ENCODE assay signal across 29 mouse cellular contexts in genomic region chr3:101322437-101322836, GRCm38 (mm10). TPM values are rescaled to one million over a fixed set of nuclear protein-coding genes. Genes with fewer than 3 reads are reported as not detected.
DNase-seq lines count a peak whose midpoint lies in the region; ATAC-seq and TF ChIP-seq lines count a peak whose summit lies in the region.
"Had no signal": no experiment of that assay in that cellular context is flagged by ENCODE, and none has a peak within 500 bp of the region (broad histone marks: within the 10 kb centered on the region; RNA-seq: fewer than 3 reads in every experiment).

No protein-coding gene starts in this region.

- WGBS in midbrain, postnatal 0 days, result 76% methylated on average over 10 of the region's 10 CpGs
- 87% methylated on average over 10 of the region's 10 CpGs for WGBS in midbrain, embryonic 13.5 days
- WGBS in embryonic facial prominence, embryonic 15.5 days, result 66% methylated on average over 10 of the region's 10 CpGs
- 68% methylated on average over 10 of the region's 10 CpGs for WGBS in stomach, postnatal 0 days

- no peaks in the 10 kb centered on the region for H3K9me3 ChIP-seq in midbrain, postnatal 0 days (ENCODE audit: low read length)
- H3K9me3 ChIP-seq in midbrain, embryonic 13.5 days, result 0 out of 2 replicates have a peak, but pooled peaks cover 4% of the 10 kb centered on the region
- no peaks in the 10 kb centered on the region for H3K9me3 ChIP-seq in embryonic facial prominence, embryonic 15.5 days (replicated peaks)
- H3K9me3 ChIP-seq in stomach, postnatal 0 days (ENCODE audit: control insufficient read depth, low read length), result no peaks in the 10 kb centered on the region
- H3K9me3 ChIP-seq: forebrain, embryonic 13.5 days; heart, embryonic 15.5 days; liver, embryonic 15.5 days; midbrain, embryonic 15.5 days; neural tube, embryonic 13.5 days had no signal

- peak; percentile 53 to 54 for DNase-seq in cerebellum, postnatal 25 days
- DNase-seq in cerebellum, adult 11-12 months, result no peak
- DNase-seq in midbrain, postnatal 0 days (ENCODE audit: low spot score), result no peak
- DNase-seq in stomach, postnatal 0 days (ENCODE audit: low spot score), result no peak
- no peak for DNase-seq in frontal cortex, adult 2 months (ENCODE audit: extremely low spot score in 1 of 2, low spot score in 1 of 2)
- no peak for DNase-seq in heart, postnatal 25 days (ENCODE audit: low spot score)
- DNase-seq: adrenal gland, postnatal 14 days; gastrocnemius, postnatal 36 days; kidney, postnatal 36 days; liver; lung, postnatal 4 days; retina, postnatal 1 day; right cerebral cortex, postnatal 25 days; spleen, adult 18-20 months had no signal

- TF ChIP-seq CTCF in midbrain, postnatal 0 days (IDR thresholded peaks at IDR 0.05), result no peak
- TF ChIP-seq CTCF in stomach, postnatal 0 days (IDR thresholded peaks at IDR 0.05; ENCODE audit: low read depth), result no peak

- intact Hi-C loops in heart, postnatal 25 days (cut with DNase I), result no loop called here

- no peak overlapping the region for H3K4me3 ChIP-seq in midbrain, postnatal 0 days (ENCODE audit: low read depth, low read length)
- no peak overlapping the region for H3K4me3 ChIP-seq in midbrain, embryonic 13.5 days (replicated peaks)
- no peak overlapping the region for H3K4me3 ChIP-seq in embryonic facial prominence, embryonic 15.5 days (replicated peaks)
- no peak overlapping the region for H3K4me3 ChIP-seq in stomach, postnatal 0 days (ENCODE audit: low read depth, low read length)
- H3K4me3 ChIP-seq: forebrain, embryonic 13.5 days; heart, embryonic 15.5 days; liver, embryonic 15.5 days; midbrain, embryonic 15.5 days; myocyte; neural tube, embryonic 13.5 days had no signal

- no peaks in the 10 kb centered on the region for H3K27me3 ChIP-seq in midbrain, postnatal 0 days (ENCODE audit: insufficient read depth, low read length)
- no peaks in the 10 kb centered on the region for H3K27me3 ChIP-seq in midbrain, embryonic 13.5 days
- H3K27me3 ChIP-seq in embryonic facial prominence, embryonic 15.5 days, result no peaks in the 10 kb centered on the region
- H3K27me3 ChIP-seq in stomach, postnatal 0 days (ENCODE audit: control insufficient read depth, insufficient read depth, low read length), result no peaks in the 10 kb centered on the region
- H3K27me3 ChIP-seq: forebrain, embryonic 13.5 days; heart, embryonic 15.5 days; liver, embryonic 15.5 days; midbrain, embryonic 15.5 days; neural tube, embryonic 13.5 days had no signal

- no peak for TF ChIP-seq EP300 in stomach, postnatal 0 days (optimal IDR thresholded peaks at IDR 0.05)

- H3K9ac ChIP-seq in midbrain, postnatal 0 days (replicated peaks; ENCODE audit: low read length, poor library complexity, severe bottlenecking), result no peak overlapping the region
- no peak overlapping the region for H3K9ac ChIP-seq in midbrain, embryonic 13.5 days (replicated peaks)
- no peak overlapping the region for H3K9ac ChIP-seq in embryonic facial prominence, embryonic 15.5 days
- no peak overlapping the region for H3K9ac ChIP-seq in stomach, postnatal 0 days (ENCODE audit: low read length)
- H3K9ac ChIP-seq: forebrain, embryonic 13.5 days; heart, embryonic 15.5 days; liver, embryonic 15.5 days; midbrain, embryonic 15.5 days; neural tube, embryonic 13.5 days had no signal

- no peak overlapping the region for H3K4me2 ChIP-seq in midbrain, postnatal 0 days (ENCODE audit: low read depth, low read length, poor library complexity, severe bottlenecking)
- no peak overlapping the region for H3K4me2 ChIP-seq in midbrain, embryonic 13.5 days (replicated peaks)
- no peak overlapping the region for H3K4me2 ChIP-seq in embryonic facial prominence, embryonic 15.5 days (replicated peaks)
- no peak overlapping the region for H3K4me2 ChIP-seq in stomach, postnatal 0 days (replicated peaks; ENCODE audit: low read depth)
- H3K4me2 ChIP-seq: forebrain, embryonic 13.5 days; heart, embryonic 15.5 days; liver, embryonic 15.5 days; midbrain, embryonic 15.5 days; neural tube, embryonic 13.5 days had no signal

- no peaks in the 10 kb centered on the region for H3K36me3 ChIP-seq in midbrain, postnatal 0 days (ENCODE audit: insufficient read depth, low read length)
- no peaks in the 10 kb centered on the region for H3K36me3 ChIP-seq in midbrain, embryonic 13.5 days
- no peaks in the 10 kb centered on the region for H3K36me3 ChIP-seq in embryonic facial prominence, embryonic 15.5 days
- H3K36me3 ChIP-seq in stomach, postnatal 0 days (ENCODE audit: control insufficient read depth, insufficient read depth, low read length), result no peaks in the 10 kb centered on the region
- H3K36me3 ChIP-seq: heart, embryonic 15.5 days; liver, embryonic 15.5 days; midbrain, embryonic 15.5 days; neural tube, embryonic 13.5 days had no signal

- no peaks in the 10 kb centered on the region for H3K4me1 ChIP-seq in midbrain, postnatal 0 days (ENCODE audit: insufficient read depth, low read length)
- H3K4me1 ChIP-seq in midbrain, embryonic 13.5 days (replicated peaks), result no peaks in the 10 kb centered on the region
- peaks cover 30% of the 10 kb centered on the region for H3K4me1 ChIP-seq in embryonic facial prominence, embryonic 15.5 days
- H3K4me1 ChIP-seq in stomach, postnatal 0 days (replicated peaks; ENCODE audit: control insufficient read depth, insufficient read depth), result no peaks in the 10 kb centered on the region
- H3K4me1 ChIP-seq: forebrain, embryonic 13.5 days; heart, embryonic 15.5 days; liver, embryonic 15.5 days; midbrain, embryonic 15.5 days; neural tube, embryonic 13.5 days had no signal

- H3K27ac ChIP-seq in midbrain, postnatal 0 days (ENCODE audit: low read depth, low read length), result no peak overlapping the region
- no peak overlapping the region for H3K27ac ChIP-seq in midbrain, embryonic 13.5 days
- H3K27ac ChIP-seq in embryonic facial prominence, embryonic 15.5 days (replicated peaks), result peak overlapping the region; percentile 65
- no peak overlapping the region for H3K27ac ChIP-seq in stomach, postnatal 0 days (replicated peaks)
- H3K27ac ChIP-seq: forebrain, embryonic 13.5 days; heart, embryonic 15.5 days; liver, embryonic 15.5 days; midbrain, embryonic 15.5 days; neural tube, embryonic 13.5 days had no signal

- ATAC-seq in midbrain, postnatal 0 days (ENCODE audit: low FRiP score), result peak; percentile 60; the same call in 1 of the 2 replicates
- no peak for ATAC-seq in midbrain, embryonic 13.5 days
- no peak for ATAC-seq in embryonic facial prominence, embryonic 15.5 days (ENCODE audit: insufficient number of reproducible peaks, low FRiP score, low TSS enrichment, low read depth)
- ATAC-seq in stomach, postnatal 0 days (ENCODE audit: low FRiP score, low TSS enrichment), result peak; percentile 72
- ATAC-seq: forebrain, embryonic 13.5 days; hindbrain, embryonic 16.5 days; intestine, embryonic 16.5 days; midbrain, embryonic 15.5 days had no signal

RNA-seq across cellular contexts. Expression of gene Cd2, which starts 34.7 kb away (rescaled TPM):
- total RNA-seq in midbrain, postnatal 0 days (2014; rRNA removed), result not detected in 2 replicates
- 0.21 and 0.22 TPM in 2 replicates for polyA plus RNA-seq in midbrain, postnatal 0 days (2015; fragmentation: Nextera tagmentation; extraction: Ambion mirVana)
- 0.13 TPM in 1 of 2 replicates, not detected in the other for polyA plus RNA-seq in midbrain, embryonic 13.5 days (2015; fragmentation: Nextera tagmentation; extraction: Ambion mirVana)
- 0.24 TPM in 1 of 2 replicates, not detected in the other for polyA plus RNA-seq in embryonic facial prominence, embryonic 15.5 days (2015; fragmentation: Nextera tagmentation; extraction: Ambion mirVana)
- polyA plus RNA-seq in stomach, postnatal 0 days (2015; fragmentation: Nextera tagmentation; extraction: Ambion mirVana), result 0.17 TPM in 1 of 2 replicates, not detected in the other
- polyA plus RNA-seq in frontal cortex, adult 2 months (2012; rRNA removed), result 0.11 and 0.14 TPM in 2 replicates
- 1 to 10 TPM in 1 of 2 experiments, under 1 TPM in 1; 0.29 to 1.1 TPM for total RNA-seq in heart, postnatal 25 days (2021)
- total RNA-seq: left cerebral cortex, adult 18-20 months; left cerebral cortex, postnatal 25 days had no signal
- polyA plus RNA-seq: brain, embryonic 14.5 days; C2C12; forebrain, embryonic 13.5 days; kidney, embryonic 14.5 days; midbrain, embryonic 15.5 days; myocyte had no signal

RNA-seq across cellular contexts. Expression of gene Igsf3, which starts 54.4 kb away (rescaled TPM):
- 102 and 104 TPM in 2 replicates for total RNA-seq in midbrain, postnatal 0 days (2014; rRNA removed)
- 84.2 and 84.9 TPM in 2 replicates for polyA plus RNA-seq in midbrain, postnatal 0 days (2015; fragmentation: Nextera tagmentation; extraction: Ambion mirVana)
- 75.5 and 79.1 TPM in 2 replicates for polyA plus RNA-seq in midbrain, embryonic 13.5 days (2015; fragmentation: Nextera tagmentation; extraction: Ambion mirVana)
- 76.1 and 77.2 TPM in 2 replicates for polyA plus RNA-seq in embryonic facial prominence, embryonic 15.5 days (2015; fragmentation: Nextera tagmentation; extraction: Ambion mirVana)
- 12.4 and 13.6 TPM in 2 replicates for polyA plus RNA-seq in stomach, postnatal 0 days (2015; fragmentation: Nextera tagmentation; extraction: Ambion mirVana)
- polyA plus RNA-seq in frontal cortex, adult 2 months (2012; rRNA removed), result 13.4 TPM in 2 replicates
- total RNA-seq in heart, postnatal 25 days (2021), result 10 to 100 TPM; 11.6 to 12.5 TPM

Comparison
In these comparisons a context has a peak if more than half of its experiments do, and no peak if none do; other contexts are left out.
1. DNase-seq: peak in cerebellum, postnatal 25 days (2 of 2); none in cerebellum, adult 11-12 months (single experiment), midbrain, postnatal 0 days (single experiment), stomach, postnatal 0 days (single experiment), frontal cortex, adult 2 months (0 of 2) and heart, postnatal 25 days (single experiment).
2. ATAC-seq: peak in midbrain, postnatal 0 days (single experiment) and stomach, postnatal 0 days (single experiment); none in midbrain, embryonic 13.5 days (single experiment) and embryonic facial prominence, embryonic 15.5 days (single experiment).